Mouse (Mus musculus): ENCODE results near the gene Ces5a. TPM values are rescaled to one million over a fixed set of nuclear protein-coding genes. Genes with fewer than 3 reads are reported as not detected.
A peak's percentile ranks its signal among the peaks of the same experiment; 100 is the strongest.

Gene Ces5a
- polyA plus RNA-seq (2012; rRNA removed) = 0.51 and 0.54 TPM in 2 replicates

GRCm38 (mm10) chr8:93535730-93536129 lies at the start of gene Ces5a:
Gene Ces5a, minus strand, starts transcription at chr8:93535830.
- DNase-seq (ENCODE audit: low read depth) = no peak
- TF ChIP-seq CTCF (IDR thresholded peaks at IDR 0.05; ENCODE audit: borderline replicate concordance, extremely low read depth, insufficient read depth, insufficient read length) = no peak
- no peak for TF ChIP-seq POLR2A (IDR thresholded peaks at IDR 0.05; ENCODE audit: borderline replicate concordance, extremely low read depth, insufficient read depth, insufficient read length, poor library complexity, severe bottlenecking)

GRCm38 (mm10) chr8:93572841-93573240 lies 37.2 kb upstream of the Ces5a start:
- no peak for DNase-seq (ENCODE audit: low read depth)
- TF ChIP-seq POLR2A (IDR thresholded peaks at IDR 0.05; ENCODE audit: borderline replicate concordance, extremely low read depth, insufficient read depth, insufficient read length, poor library complexity, severe bottlenecking) (no peak), CTCF (IDR thresholded peaks at IDR 0.05; ENCODE audit: borderline replicate concordance, extremely low read depth, insufficient read depth, insufficient read length) (no peak)

DNA sequence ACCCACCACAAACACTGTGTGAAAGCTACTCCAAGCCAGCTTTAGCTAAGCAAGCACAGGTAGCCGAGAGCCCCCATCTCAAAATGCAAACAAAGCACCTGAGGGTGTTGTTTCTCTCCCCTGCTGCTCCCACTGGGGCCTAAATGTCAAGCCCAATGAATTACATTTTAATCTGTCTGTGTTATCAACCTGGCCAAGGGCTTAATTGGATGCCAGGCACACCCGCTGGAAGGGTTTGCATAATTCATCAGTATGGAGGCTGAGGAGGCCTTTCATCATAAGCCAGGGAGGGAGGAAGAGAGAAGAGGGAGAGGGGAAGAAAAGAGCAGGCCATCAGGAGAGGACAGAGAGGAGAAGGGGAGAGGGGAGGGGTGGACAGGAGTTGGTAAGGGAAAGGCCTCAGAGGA lies 36.5 kb upstream of the Ces5a start:
- TF ChIP-seq POLR2A (IDR thresholded peaks at IDR 0.05; ENCODE audit: borderline replicate concordance, extremely low read depth, insufficient read depth, insufficient read length, poor library complexity, severe bottlenecking) (no peak), CTCF (IDR thresholded peaks at IDR 0.05; ENCODE audit: borderline replicate concordance, extremely low read depth, insufficient read depth, insufficient read length) (no peak)

DNA sequence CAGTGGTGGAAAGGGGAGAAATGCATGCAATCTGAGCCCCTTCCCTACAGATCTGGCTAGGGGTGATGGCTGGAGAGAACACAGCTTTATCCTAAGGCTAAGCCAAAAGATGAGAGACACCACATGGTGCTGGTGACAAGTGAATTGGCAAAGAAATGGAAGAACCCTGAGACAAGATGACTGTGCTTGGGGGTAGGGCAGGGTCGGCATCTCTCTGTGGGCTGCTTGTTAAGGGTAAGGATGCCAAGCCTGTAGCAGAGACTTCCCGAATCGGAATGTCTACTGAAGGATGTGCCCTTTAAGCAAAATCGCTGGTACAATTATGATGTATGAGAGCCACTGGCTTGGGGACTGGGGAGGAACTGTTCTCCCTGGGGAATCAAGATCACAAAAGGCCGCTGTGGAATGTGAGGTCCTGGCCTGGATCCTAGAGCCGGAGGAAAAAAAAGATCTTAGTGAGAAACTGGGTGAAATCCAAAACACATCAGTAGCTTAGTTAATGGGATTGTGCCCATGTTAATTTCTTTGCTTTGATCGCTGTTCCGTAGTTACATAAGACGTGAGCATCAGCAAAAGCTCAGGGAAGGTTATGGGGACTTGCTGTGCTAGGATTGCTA lies 35.8 kb upstream of the Ces5a start:
- peak; percentile 95 for DNase-seq (ENCODE audit: low read depth)
- TF ChIP-seq POLR2A (IDR thresholded peaks at IDR 0.05; ENCODE audit: borderline replicate concordance, extremely low read depth, insufficient read depth, insufficient read length, poor library complexity, severe bottlenecking) = no peak
- TF ChIP-seq CTCF (IDR thresholded peaks at IDR 0.05; ENCODE audit: borderline replicate concordance, extremely low read depth, insufficient read depth, insufficient read length) = no peak

More for the DNA sequence above, 36.5 kb upstream of the Ces5a start:
- peak; percentile 96 for DNase-seq (ENCODE audit: low read depth)

GRCm38 (mm10) chr8:93570186-93570530 lies 34.5 kb upstream of the Ces5a start:
- peak; percentile 63 for DNase-seq (ENCODE audit: low read depth)
- TF ChIP-seq CTCF (IDR thresholded peaks at IDR 0.05; ENCODE audit: borderline replicate concordance, extremely low read depth, insufficient read depth, insufficient read length) (no peak), POLR2A (IDR thresholded peaks at IDR 0.05; ENCODE audit: borderline replicate concordance, extremely low read depth, insufficient read depth, insufficient read length, poor library complexity, severe bottlenecking) (no peak)

- DNase-seq (ENCODE audit: low read depth) = peak; percentile 96
- TF ChIP-seq POLR2A (IDR thresholded peaks at IDR 0.05; ENCODE audit: borderline replicate concordance, extremely low read depth, insufficient read depth, insufficient read length, poor library complexity, severe bottlenecking) (no peak), CTCF (IDR thresholded peaks at IDR 0.05; ENCODE audit: borderline replicate concordance, extremely low read depth, insufficient read depth, insufficient read length) (no peak)
Observed at GRCm38 (mm10) chr8:93569311-93570185, 33.9 kb upstream of the Ces5a start.

- TF ChIP-seq POLR2A (IDR thresholded peaks at IDR 0.05; ENCODE audit: borderline replicate concordance, extremely low read depth, insufficient read depth, insufficient read length, poor library complexity, severe bottlenecking) (no peak), CTCF (IDR thresholded peaks at IDR 0.05; ENCODE audit: borderline replicate concordance, extremely low read depth, insufficient read depth, insufficient read length) (no peak)
- DNase-seq (ENCODE audit: low read depth) = no peak
Observed at GRCm38 (mm10) chr8:93568666-93569065, 33.0 kb upstream of the Ces5a start.

- TF ChIP-seq CTCF (IDR thresholded peaks at IDR 0.05; ENCODE audit: borderline replicate concordance, extremely low read depth, insufficient read depth, insufficient read length) = no peak
- DNase-seq (ENCODE audit: low read depth) = peak; percentile 93
Observed at GRCm38 (mm10) chr8:93567086-93567485, 31.5 kb upstream of the Ces5a start.

DNA sequence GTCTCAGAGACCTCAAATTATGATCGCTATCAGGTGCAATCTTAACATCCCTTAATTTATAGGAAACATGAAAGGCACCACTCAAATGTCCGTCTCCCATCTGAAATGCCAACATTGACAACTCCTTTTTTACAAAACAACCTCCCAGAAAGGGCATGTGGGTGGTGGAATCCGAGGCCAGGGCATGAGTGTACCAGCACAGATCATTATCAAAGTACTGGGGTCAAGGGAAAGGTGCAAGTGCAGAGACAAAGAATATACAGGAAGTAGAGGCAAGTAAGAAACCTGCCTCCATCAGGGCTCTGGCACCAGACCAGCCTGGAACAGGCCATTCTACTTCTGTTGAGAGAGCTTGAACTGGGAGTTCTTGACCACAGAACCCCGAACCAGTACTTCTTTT lies 29.0 kb upstream of the Ces5a start:
- DNase-seq (ENCODE audit: low read depth) = no peak
- TF ChIP-seq CTCF (IDR thresholded peaks at IDR 0.05; ENCODE audit: borderline replicate concordance, extremely low read depth, insufficient read depth, insufficient read length) = no peak
- TF ChIP-seq POLR2A (IDR thresholded peaks at IDR 0.05; ENCODE audit: borderline replicate concordance, extremely low read depth, insufficient read depth, insufficient read length, poor library complexity, severe bottlenecking) = no peak

GRCm38 (mm10) chr8:93563551-93563950 lies 27.9 kb upstream of the Ces5a start:
- no peak for DNase-seq (ENCODE audit: low read depth)
- TF ChIP-seq POLR2A (IDR thresholded peaks at IDR 0.05; ENCODE audit: borderline replicate concordance, extremely low read depth, insufficient read depth, insufficient read length, poor library complexity, severe bottlenecking) (no peak), CTCF (IDR thresholded peaks at IDR 0.05; ENCODE audit: borderline replicate concordance, extremely low read depth, insufficient read depth, insufficient read length) (no peak)

DNA sequence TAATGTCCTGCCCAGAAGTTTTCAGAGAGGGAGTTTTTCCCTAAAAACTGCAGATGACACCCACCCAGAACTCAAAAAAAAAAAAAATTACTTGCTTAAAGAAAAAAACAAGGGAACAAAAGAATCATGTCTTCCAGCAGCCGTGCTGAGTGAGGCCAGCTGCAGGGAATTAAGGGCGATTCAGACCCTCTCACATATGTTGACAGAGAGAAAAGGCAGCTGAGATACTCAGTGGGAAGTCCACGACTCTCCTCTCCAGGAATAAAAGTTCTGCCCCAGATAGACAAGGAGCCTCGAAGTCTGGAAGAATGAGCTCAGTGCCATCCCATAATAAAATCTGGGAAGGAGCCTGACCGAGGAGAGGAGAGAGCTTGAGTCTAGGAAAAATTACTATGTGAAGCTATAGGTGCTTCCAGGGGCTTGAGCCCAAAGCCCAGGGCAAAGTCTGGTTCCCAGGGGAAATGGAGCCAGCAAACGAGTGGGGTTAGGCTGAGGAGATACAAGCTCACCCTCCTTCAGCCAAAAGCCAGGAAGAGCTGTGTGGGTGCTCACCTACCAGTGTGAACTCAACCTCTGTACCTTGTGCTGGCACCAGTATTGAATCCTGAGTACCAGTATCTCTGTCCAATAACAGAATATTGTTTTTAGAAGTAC lies 27.1 kb upstream of the Ces5a start:
- DNase-seq (ENCODE audit: low read depth) = peak; percentile 33
- TF ChIP-seq POLR2A (IDR thresholded peaks at IDR 0.05; ENCODE audit: borderline replicate concordance, extremely low read depth, insufficient read depth, insufficient read length, poor library complexity, severe bottlenecking) (no peak), CTCF (IDR thresholded peaks at IDR 0.05; ENCODE audit: borderline replicate concordance, extremely low read depth, insufficient read depth, insufficient read length) (no peak)
